30 mouse cellular contexts compared by ENCODE assay signal in the genomic region with DNA sequence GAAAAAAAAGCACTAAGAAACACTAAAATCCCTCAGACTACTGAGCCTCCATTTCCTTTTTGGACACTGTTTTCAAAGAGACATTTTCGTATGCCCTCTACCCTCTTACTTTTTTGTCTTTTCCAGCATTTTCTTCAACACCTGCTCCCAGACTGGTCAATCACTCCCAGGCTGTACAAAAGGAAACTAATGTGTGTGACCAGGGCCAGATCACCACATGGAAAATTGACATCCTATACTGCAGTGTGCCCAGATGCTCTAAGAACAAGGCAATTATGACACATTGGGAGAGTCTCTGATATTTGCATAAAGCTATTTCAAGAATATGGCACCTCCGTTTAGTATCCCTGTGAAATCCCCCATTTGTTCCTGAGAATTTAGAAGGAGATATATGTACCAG.
"Had no signal": no experiment of that assay in that cellular context is flagged by ENCODE, and none has a peak within 500 bp of the region (broad histone marks: within the 10 kb centered on the region; RNA-seq: fewer than 3 reads in every experiment).

No protein-coding gene starts in this region.

- H3K27ac ChIP-seq: embryonic facial prominence, embryonic 10.5 days; embryonic facial prominence, embryonic 12.5 days; embryonic facial prominence, embryonic 13.5 days; embryonic facial prominence, embryonic 15.5 days; forebrain, embryonic 10.5 days; forebrain, embryonic 12.5 days; forebrain, embryonic 13.5 days; forebrain, embryonic 15.5 days; gastrocnemius, adult 2 months; heart, adult 2 months had no signal

- H3K4me1 ChIP-seq: embryonic facial prominence, embryonic 10.5 days; embryonic facial prominence, embryonic 12.5 days; embryonic facial prominence, embryonic 13.5 days; embryonic facial prominence, embryonic 15.5 days; forebrain, embryonic 10.5 days; forebrain, embryonic 12.5 days; forebrain, embryonic 13.5 days; forebrain, embryonic 15.5 days had no signal

- DNase-seq: cerebellum, adult 18-20 months; cerebellum, adult 2 months; cerebellum, adult 8-10 months; cerebellum, adult 9-10 months; cerebellum, adult 9-11 months; cerebellum, postnatal 10 days; cerebellum, postnatal 14 days; cerebellum, postnatal 25 days; cerebellum, postnatal 36 days; embryo, embryonic 11 days; forebrain, postnatal 0 days; gastrocnemius, adult 2 months; gastrocnemius, postnatal 10 days; gastrocnemius, postnatal 14 days; gastrocnemius, postnatal 25 days; gastrocnemius, postnatal 36 days; heart, adult 11 months; heart, adult 18-20 months; heart, adult 2 months had no signal

- H3K27me3 ChIP-seq: embryonic facial prominence, embryonic 12.5 days; embryonic facial prominence, embryonic 13.5 days; embryonic facial prominence, embryonic 15.5 days; forebrain, embryonic 12.5 days; forebrain, embryonic 13.5 days; forebrain, embryonic 15.5 days had no signal

- ATAC-seq: forebrain, embryonic 13.5 days; forebrain, embryonic 14.5 days; forebrain, embryonic 15.5 days; forebrain, embryonic 16.5 days; forebrain, postnatal 0 days had no signal

- H3K4me2 ChIP-seq: embryonic facial prominence, embryonic 12.5 days; embryonic facial prominence, embryonic 13.5 days; embryonic facial prominence, embryonic 15.5 days; forebrain, embryonic 12.5 days; forebrain, embryonic 13.5 days; forebrain, embryonic 15.5 days had no signal

- H3K4me3 ChIP-seq: embryonic facial prominence, embryonic 10.5 days; embryonic facial prominence, embryonic 12.5 days; embryonic facial prominence, embryonic 13.5 days; embryonic facial prominence, embryonic 15.5 days; erythroblast, embryonic 14.5 days; forebrain, embryonic 10.5 days; forebrain, embryonic 12.5 days; forebrain, embryonic 13.5 days; forebrain, embryonic 15.5 days; gastrocnemius, adult 2 months; heart, adult 2 months had no signal

- H3K36me3 ChIP-seq: embryonic facial prominence, embryonic 10.5 days; embryonic facial prominence, embryonic 12.5 days; embryonic facial prominence, embryonic 13.5 days; forebrain, embryonic 10.5 days; forebrain, embryonic 12.5 days; forebrain, embryonic 15.5 days had no signal

- H3K9ac ChIP-seq: embryonic facial prominence, embryonic 12.5 days; embryonic facial prominence, embryonic 13.5 days; embryonic facial prominence, embryonic 15.5 days; forebrain, embryonic 12.5 days; forebrain, embryonic 13.5 days; forebrain, embryonic 15.5 days; forebrain, postnatal 0 days had no signal

- H3K9me3 ChIP-seq: embryonic facial prominence, embryonic 10.5 days; embryonic facial prominence, embryonic 12.5 days; embryonic facial prominence, embryonic 13.5 days; embryonic facial prominence, embryonic 15.5 days; forebrain, embryonic 10.5 days; forebrain, embryonic 12.5 days; forebrain, embryonic 13.5 days; forebrain, embryonic 15.5 days had no signal
